Mouse (Mus musculus) E14TG2a.4 (cell line): ENCODE measurements around the gene Gm44805.
"Not testable (repeated sequence)": the region's sequence is repeated elsewhere in the genome, so short reads cannot be mapped to it uniquely, and the experiment has no call there.

ENCODE experiments used
- H3K27me3 ChIP-seq: 2 replicates; pipeline ENCODE4 v1.6.1; 2014; ENCODE audit warnings: low read length, control low read depth; ENCODE audit not compliant: insufficient read depth
- H3K36me3 ChIP-seq: 2 replicates; pipeline ENCODE4 v1.6.1; 2014; ENCODE audit warnings: low read length, control low read depth; ENCODE audit not compliant: insufficient read depth
- H3K4me1 ChIP-seq: replicated peaks from 2 replicates; pipeline ENCODE4 v1.6.1; 2014; ENCODE audit warnings: low read depth, low read length, control low read depth
- H3K4me3 ChIP-seq: replicated peaks from 2 replicates; pipeline ENCODE4 v1.5.1; 2014; ENCODE audit warnings: mild to moderate bottlenecking, low read length
- H3K9me3 ChIP-seq: 2 replicates; pipeline ENCODE4 v1.6.1; 2014; ENCODE audit warnings: low read length, control low read depth
- CTCF ChIP-seq: conservative IDR thresholded peaks from 2 replicates; pipeline ENCODE4 v1.5.1; 2014; ENCODE audit warnings: low read length
- NANOG ChIP-seq: IDR thresholded peaks from 2 replicates; pipeline ENCODE4 v1.6.1; 2014; ENCODE audit warnings: borderline replicate concordance, low read length, mixed read lengths
- POU5F1 ChIP-seq: IDR thresholded peaks from 2 replicates; pipeline ENCODE4 v1.6.1; 2014; ENCODE audit warnings: low read length, borderline replicate concordance

The Gm44805 gene

GRCm38 (mm10) chr7:19688101-19688500 lies 6.9 kb upstream of the Gm44805 start:
- no peaks in the 10 kb centered on the region for H3K27me3 ChIP-seq
- TF ChIP-seq POU5F1 (no peak), CTCF (no peak), NANOG (no peak)
- H3K4me1 ChIP-seq, result peaks cover 79% of the 10 kb centered on the region
- no peak overlapping the region for H3K4me3 ChIP-seq
- H3K9me3 ChIP-seq, result no peaks in the 10 kb centered on the region
- peaks cover 12% of the 10 kb centered on the region for H3K36me3 ChIP-seq

- H3K4me3 ChIP-seq, H3K9me3 ChIP-seq, H3K27me3 ChIP-seq: not testable (repeated sequence)
- H3K4me1 ChIP-seq, result peaks cover 73% of the 10 kb centered on the region
- peaks cover 12% of the 10 kb centered on the region for H3K36me3 ChIP-seq
Observed at GRCm38 (mm10) chr7:19686927-19687583, 5.8 kb upstream of the Gm44805 start.

- Histone ChIP-seq H3K36me3 (peaks cover 12% of the 10 kb centered on the region), H3K9me3 (no peaks in the 10 kb centered on the region), H3K4me1 (peaks cover 73% of the 10 kb centered on the region), H3K27me3 (no peaks in the 10 kb centered on the region), H3K4me3 (no peak overlapping the region)
- TF ChIP-seq CTCF (no peak), NANOG (no peak)
Observed at GRCm38 (mm10) chr7:19686521-19686920, 5.3 kb upstream of the Gm44805 start.

GRCm38 (mm10) chr7:19685374-19685773 lies 4.2 kb upstream of the Gm44805 start:
- Histone ChIP-seq H3K4me3 (no peak overlapping the region), H3K27me3 (no peaks in the 10 kb centered on the region), H3K36me3 (peaks cover 12% of the 10 kb centered on the region), H3K9me3 (no peaks in the 10 kb centered on the region), H3K4me1 (peaks cover 72% of the 10 kb centered on the region)
- TF ChIP-seq NANOG (no peak), CTCF (no peak), POU5F1 (no peak)

- H3K27me3 ChIP-seq, result no peaks in the 10 kb centered on the region
- H3K36me3 ChIP-seq, result peaks cover 3% of the 10 kb centered on the region; the same call in 1 of the 2 replicates
- H3K4me1 ChIP-seq, result peaks cover 66% of the 10 kb centered on the region
- no peaks in the 10 kb centered on the region for H3K9me3 ChIP-seq
- no peak for TF ChIP-seq POU5F1
- no peak for TF ChIP-seq NANOG
- no peak for TF ChIP-seq CTCF
- H3K4me3 ChIP-seq, result no peak overlapping the region
Observed at GRCm38 (mm10) chr7:19683771-19684201, 2.6 kb upstream of the Gm44805 start.

- Histone ChIP-seq H3K36me3 (no peaks in the 10 kb centered on the region), H3K4me1 (peaks cover 66% of the 10 kb centered on the region), H3K9me3 (no peaks in the 10 kb centered on the region), H3K27me3 (no peaks in the 10 kb centered on the region), H3K4me3 (no peak overlapping the region)
- TF ChIP-seq POU5F1, result no peak
- TF ChIP-seq NANOG, result no peak
- TF ChIP-seq CTCF, result no peak
Observed at GRCm38 (mm10) chr7:19682979-19683378, 1.8 kb upstream of the Gm44805 start.

- peaks cover 52% of the 10 kb centered on the region for H3K4me1 ChIP-seq
- no peaks in the 10 kb centered on the region for H3K9me3 ChIP-seq
- no peaks in the 10 kb centered on the region for H3K27me3 ChIP-seq
- H3K36me3 ChIP-seq, result no peaks in the 10 kb centered on the region
- TF ChIP-seq POU5F1 (no peak), CTCF (no peak), NANOG (no peak)
- H3K4me3 ChIP-seq, result no peak overlapping the region
Observed at GRCm38 (mm10) chr7:19680702-19681101, 521 bp downstream of the Gm44805 start.

GRCm38 (mm10) chr7:19678901-19679300 lies 2.3 kb downstream of the Gm44805 start:
- peaks cover 41% of the 10 kb centered on the region for H3K4me1 ChIP-seq
- H3K4me3 ChIP-seq, result no peak overlapping the region
- no peaks in the 10 kb centered on the region for H3K36me3 ChIP-seq
- no peak for TF ChIP-seq CTCF
- no peak for TF ChIP-seq POU5F1
- TF ChIP-seq NANOG, result no peak
- no peaks in the 10 kb centered on the region for H3K9me3 ChIP-seq
- H3K27me3 ChIP-seq, result no peaks in the 10 kb centered on the region

GRCm38 (mm10) chr7:19677872-19678271 lies 3.4 kb downstream of the Gm44805 start, which contains the start of gene Apoc2:
Gene Apoc2 (minus strand): TSS chr7:19677941.
- no peak for TF ChIP-seq POU5F1
- H3K4me3 ChIP-seq, result no peak within 1 kb of the TSS
- H3K9me3 ChIP-seq, result no peaks in the 10 kb centered on the region
- H3K27me3 ChIP-seq, result no peaks in the 10 kb centered on the region
- H3K4me1 ChIP-seq, result peaks cover 41% of the 10 kb centered on the region
- H3K36me3 ChIP-seq, result no peaks in the 10 kb centered on the region
